Mouse (Mus musculus): ENCODE results near the gene D8Ertd738e. TPM values are rescaled to one million over a fixed set of nuclear protein-coding genes. Genes with fewer than 3 reads are reported as not detected.
A peak's percentile ranks its signal among the peaks of the same experiment; 100 is the strongest.

The D8Ertd738e gene
- polyA plus RNA-seq, 1 experiment from 2014 or later, result 304 TPM

DNA sequence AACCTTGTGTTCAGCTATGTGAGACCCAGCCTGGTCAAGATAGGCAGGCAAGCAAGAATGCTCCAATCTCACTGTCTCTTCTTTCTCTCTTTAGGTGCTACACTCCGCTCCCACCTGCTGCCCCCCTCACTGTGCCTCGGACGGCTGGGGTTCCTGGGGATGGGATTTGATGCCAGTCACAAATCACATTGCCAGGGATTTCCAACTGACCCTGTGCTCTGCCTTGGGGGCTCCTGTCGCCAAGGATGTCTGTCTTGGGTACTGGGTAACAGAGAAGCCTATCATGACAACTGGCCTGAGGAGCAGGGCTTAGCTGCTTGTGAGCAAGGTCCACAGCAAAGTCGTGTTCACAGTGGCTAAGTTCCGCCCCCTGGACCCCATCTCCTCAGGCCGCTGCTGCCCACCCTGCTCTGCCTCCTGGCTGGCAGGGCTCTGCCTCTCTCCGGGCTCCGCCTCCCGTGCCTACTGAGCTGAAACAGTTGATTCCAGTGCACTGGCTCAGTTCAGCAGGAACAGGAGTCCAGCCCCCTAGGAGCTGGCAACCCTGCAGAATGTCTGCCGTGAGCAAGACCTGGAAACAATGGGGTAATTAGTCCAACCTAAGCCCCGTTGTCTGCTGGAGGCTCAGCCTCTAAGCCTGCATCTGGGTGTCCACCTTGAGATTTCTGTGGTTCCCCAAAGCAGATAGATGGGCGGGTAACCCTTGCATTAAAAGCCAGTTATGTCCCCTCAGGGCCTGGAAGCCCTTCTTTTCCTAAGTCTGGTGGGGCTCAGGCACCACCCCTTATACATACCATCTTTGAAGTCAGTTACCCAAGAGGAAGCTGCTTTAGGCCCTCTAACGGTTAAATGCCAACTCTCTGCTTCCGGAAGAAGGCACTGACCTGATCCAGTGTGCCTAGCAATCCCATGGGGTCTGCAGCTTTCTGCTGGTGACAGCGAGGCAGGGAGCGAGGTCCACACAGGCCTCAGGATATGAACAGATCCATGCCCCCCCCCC is 40.8 kb downstream of the D8Ertd738e start:
- 46% methylated on average over 17 of the region's 17 CpGs for WGBS

DNA sequence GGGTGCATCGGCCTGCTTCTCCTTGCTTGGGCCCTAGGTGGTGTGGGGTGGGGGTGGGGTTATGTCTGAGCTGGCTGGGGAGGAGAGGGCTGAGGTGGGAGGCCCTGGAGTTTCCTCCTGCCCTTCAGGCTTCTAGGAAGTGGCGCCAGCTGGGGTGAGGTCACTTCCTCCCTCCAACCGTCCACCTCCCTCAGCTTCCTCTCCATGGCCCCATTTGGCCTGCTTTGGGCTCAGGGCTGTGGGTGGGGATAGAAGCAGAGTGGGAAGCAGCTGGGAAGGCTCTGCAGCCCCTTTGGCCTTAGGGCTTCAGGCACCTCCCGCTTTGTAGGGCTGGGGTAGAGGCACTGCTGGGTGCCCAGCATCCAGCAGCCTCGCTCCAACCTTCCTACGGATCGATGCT is 41.7 kb downstream of the D8Ertd738e start:
- H3K27ac ChIP-seq (ENCODE audit: low read depth, low read length), result no peak overlapping the region
- no peaks in the 10 kb centered on the region for H3K9me3 ChIP-seq (ENCODE audit: control insufficient read depth, low read length)
- H3K4me1 ChIP-seq (ENCODE audit: control insufficient read depth, insufficient read depth, low read length), result peaks cover 13% of the 10 kb centered on the region; the same call in 1 of the 2 replicates
- H3K27me3 ChIP-seq (ENCODE audit: control insufficient read depth, insufficient read depth, low read length), result no peaks in the 10 kb centered on the region
- ATAC-seq (ENCODE audit: low FRiP score) (no peak), DNase-seq (ENCODE audit: low spot score, missing footprints) (no peak)
- peaks cover 8% of the 10 kb centered on the region; the same call in 1 of the 2 replicates for H3K36me3 ChIP-seq (ENCODE audit: control insufficient read depth, insufficient read depth, low read length)
- H3K4me2 ChIP-seq, result no peak overlapping the region
- 62% methylated on average over 7 of the region's 7 CpGs for WGBS
- no peak overlapping the region for H3K4me3 ChIP-seq (ENCODE audit: low read depth, low read length)
- no peak overlapping the region for H3K9ac ChIP-seq (ENCODE audit: low read length)

More for the DNA sequence above, 40.8 kb downstream of the D8Ertd738e start:
- H3K9ac ChIP-seq (ENCODE audit: low read length), result no peak overlapping the region
- no peaks in the 10 kb centered on the region for H3K27me3 ChIP-seq (ENCODE audit: control insufficient read depth, insufficient read depth, low read length)
- ATAC-seq (ENCODE audit: low FRiP score), result no peak
- no peaks in the 10 kb centered on the region for H3K9me3 ChIP-seq (ENCODE audit: control insufficient read depth, low read length)
- H3K4me1 ChIP-seq (ENCODE audit: control insufficient read depth, insufficient read depth, low read length), result peaks cover 7% of the 10 kb centered on the region; the same call in 1 of the 2 replicates
- DNase-seq (ENCODE audit: low spot score, missing footprints), result no peak
- H3K4me3 ChIP-seq (ENCODE audit: low read depth, low read length), result no peak overlapping the region
- no peak overlapping the region for H3K4me2 ChIP-seq
- H3K27ac ChIP-seq (ENCODE audit: low read depth, low read length), result 0 out of 2 replicates have a peak overlapping the region, but pooled peaks have one; percentile 14
- peaks cover 8% of the 10 kb centered on the region; the same call in 1 of the 2 replicates for H3K36me3 ChIP-seq (ENCODE audit: control insufficient read depth, insufficient read depth, low read length)

DNA sequence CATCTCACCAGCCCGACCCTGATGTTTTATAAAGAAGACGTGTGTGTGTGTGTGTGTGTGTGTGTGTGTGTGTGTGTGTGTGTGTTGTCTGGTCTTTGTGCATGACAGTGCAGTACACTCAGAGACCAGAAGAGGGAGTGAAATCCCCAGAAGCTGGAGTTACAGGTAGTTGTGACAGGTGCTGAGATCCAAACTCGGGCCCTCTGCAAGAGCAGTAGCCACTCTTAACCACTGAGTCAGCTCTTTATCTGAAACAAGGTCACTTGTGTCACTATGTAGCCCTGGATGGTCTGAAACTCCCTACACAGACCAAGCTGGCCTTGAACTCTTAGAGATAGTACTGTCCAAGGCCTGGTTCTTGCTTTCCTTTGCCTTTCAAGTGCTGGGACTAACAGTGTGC is 42.9 kb downstream of the D8Ertd738e start:
- Histone ChIP-seq H3K27me3 (ENCODE audit: control insufficient read depth, insufficient read depth, low read length) (peaks cover under 1% of the 10 kb centered on the region; the same call in 1 of the 2 replicates), H3K36me3 (ENCODE audit: control insufficient read depth, insufficient read depth, low read length) (peaks cover 4% of the 10 kb centered on the region; the same call in 1 of the 2 replicates), H3K4me1 (ENCODE audit: control insufficient read depth, insufficient read depth, low read length) (peaks cover 13% of the 10 kb centered on the region), H3K4me3 (ENCODE audit: low read depth, low read length) (no peak overlapping the region), H3K9me3 (ENCODE audit: control insufficient read depth, low read length) (no peaks in the 10 kb centered on the region), H3K27ac (ENCODE audit: low read depth, low read length) (no peak overlapping the region), H3K4me2 (no peak overlapping the region), H3K9ac (ENCODE audit: low read length) (no peak overlapping the region)
- WGBS, result 88% methylated on average over 3 of the region's 3 CpGs
- ATAC-seq (ENCODE audit: low FRiP score) (no peak), DNase-seq (ENCODE audit: low spot score, missing footprints) (no peak)

DNA sequence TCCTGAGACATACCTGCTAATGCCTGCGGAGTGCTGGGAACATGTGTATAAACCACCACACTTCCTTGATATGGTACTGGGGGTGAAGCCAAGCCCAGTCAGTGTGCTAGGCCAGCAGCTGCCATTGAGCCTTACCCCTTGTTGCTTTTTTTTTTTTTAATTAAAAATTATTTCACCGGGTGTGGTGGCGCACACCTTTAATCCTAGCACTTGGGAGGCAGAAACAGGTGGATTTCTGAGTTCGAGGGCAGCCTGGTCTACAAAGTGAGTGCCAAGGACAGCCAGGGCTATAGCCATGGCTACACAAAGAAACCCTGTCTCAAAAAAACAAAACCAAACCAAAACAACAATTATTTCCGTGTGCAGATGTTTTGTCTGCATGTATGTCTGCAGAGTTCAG is 44.4 kb downstream of the D8Ertd738e start:
- H3K4me2 ChIP-seq, result no peak overlapping the region
- H3K9ac ChIP-seq (ENCODE audit: low read length), result no peak overlapping the region
- DNase-seq (ENCODE audit: low spot score, missing footprints), result peak; percentile 45
- no peaks in the 10 kb centered on the region for H3K9me3 ChIP-seq (ENCODE audit: control insufficient read depth, low read length)
- peaks cover 26% of the 10 kb centered on the region for H3K4me1 ChIP-seq (ENCODE audit: control insufficient read depth, insufficient read depth, low read length)
- H3K27me3 ChIP-seq (ENCODE audit: control insufficient read depth, insufficient read depth, low read length), result peaks cover 6% of the 10 kb centered on the region; the same call in 1 of the 2 replicates
- no peak overlapping the region for H3K4me3 ChIP-seq (ENCODE audit: low read depth, low read length)
- no peaks in the 10 kb centered on the region for H3K36me3 ChIP-seq (ENCODE audit: control insufficient read depth, insufficient read depth, low read length)
- WGBS, result 96% methylated on average over 5 of the region's 5 CpGs
- H3K27ac ChIP-seq (ENCODE audit: low read depth, low read length), result no peak overlapping the region
- no peak for ATAC-seq (ENCODE audit: low FRiP score)

DNA sequence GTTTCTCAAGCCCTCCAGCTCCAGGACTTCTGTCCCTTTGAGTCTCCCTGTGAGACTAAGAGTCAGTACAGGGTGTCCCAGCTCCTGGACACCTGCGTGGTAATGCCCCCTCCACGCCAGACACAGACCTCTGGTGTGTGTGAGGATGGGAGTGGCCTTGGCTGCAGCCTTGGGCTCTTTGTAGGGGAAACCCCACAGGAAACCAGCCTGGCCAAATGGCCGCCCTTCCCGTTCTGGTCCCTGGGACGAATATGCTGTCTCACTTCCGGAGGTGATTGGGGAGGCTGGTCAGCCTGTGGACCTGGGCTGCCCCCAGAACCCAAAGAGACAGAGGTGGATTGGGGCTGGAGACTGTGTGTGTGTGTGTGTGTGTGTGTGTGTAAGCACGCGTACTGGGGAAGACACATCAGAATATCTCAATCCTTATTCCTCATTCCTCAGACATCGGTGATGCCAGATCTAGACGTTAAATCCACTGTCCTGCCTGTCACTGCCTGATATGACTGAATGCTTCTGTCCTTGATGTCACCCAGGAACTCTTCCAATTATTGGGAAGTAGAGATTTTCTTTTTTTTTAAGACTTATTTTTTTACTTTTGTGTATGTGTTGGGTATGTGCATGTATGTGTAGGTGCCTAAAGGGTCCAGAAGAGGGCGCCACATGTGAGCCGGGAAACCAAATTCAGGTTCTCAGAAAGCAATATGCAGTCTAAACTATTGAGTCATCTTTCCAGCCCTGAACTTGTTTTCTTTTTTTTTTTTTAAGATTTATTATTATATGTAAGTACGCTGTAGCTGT is 45.3 kb downstream of the D8Ertd738e start:
- DNase-seq (ENCODE audit: low spot score, missing footprints), result peak; percentile 92
- Histone ChIP-seq H3K9me3 (ENCODE audit: control insufficient read depth, low read length) (no peaks in the 10 kb centered on the region), H3K36me3 (ENCODE audit: control insufficient read depth, insufficient read depth, low read length) (no peaks in the 10 kb centered on the region), H3K4me3 (ENCODE audit: low read depth, low read length) (peak overlapping the region; percentile 26; the same call in 1 of the 2 replicates), H3K27me3 (ENCODE audit: control insufficient read depth, insufficient read depth, low read length) (peaks cover 6% of the 10 kb centered on the region; the same call in 1 of the 2 replicates), H3K27ac (ENCODE audit: low read depth, low read length) (peak overlapping the region; percentile 7; the same call in 1 of the 2 replicates), H3K4me2 (peak overlapping the region; percentile 57), H3K9ac (ENCODE audit: low read length) (peak overlapping the region; percentile 51), H3K4me1 (ENCODE audit: control insufficient read depth, insufficient read depth, low read length) (peaks cover 31% of the 10 kb centered on the region)
- WGBS, result 60% methylated on average over 13 of the region's 13 CpGs
- no peak for ATAC-seq (ENCODE audit: low FRiP score)

DNA sequence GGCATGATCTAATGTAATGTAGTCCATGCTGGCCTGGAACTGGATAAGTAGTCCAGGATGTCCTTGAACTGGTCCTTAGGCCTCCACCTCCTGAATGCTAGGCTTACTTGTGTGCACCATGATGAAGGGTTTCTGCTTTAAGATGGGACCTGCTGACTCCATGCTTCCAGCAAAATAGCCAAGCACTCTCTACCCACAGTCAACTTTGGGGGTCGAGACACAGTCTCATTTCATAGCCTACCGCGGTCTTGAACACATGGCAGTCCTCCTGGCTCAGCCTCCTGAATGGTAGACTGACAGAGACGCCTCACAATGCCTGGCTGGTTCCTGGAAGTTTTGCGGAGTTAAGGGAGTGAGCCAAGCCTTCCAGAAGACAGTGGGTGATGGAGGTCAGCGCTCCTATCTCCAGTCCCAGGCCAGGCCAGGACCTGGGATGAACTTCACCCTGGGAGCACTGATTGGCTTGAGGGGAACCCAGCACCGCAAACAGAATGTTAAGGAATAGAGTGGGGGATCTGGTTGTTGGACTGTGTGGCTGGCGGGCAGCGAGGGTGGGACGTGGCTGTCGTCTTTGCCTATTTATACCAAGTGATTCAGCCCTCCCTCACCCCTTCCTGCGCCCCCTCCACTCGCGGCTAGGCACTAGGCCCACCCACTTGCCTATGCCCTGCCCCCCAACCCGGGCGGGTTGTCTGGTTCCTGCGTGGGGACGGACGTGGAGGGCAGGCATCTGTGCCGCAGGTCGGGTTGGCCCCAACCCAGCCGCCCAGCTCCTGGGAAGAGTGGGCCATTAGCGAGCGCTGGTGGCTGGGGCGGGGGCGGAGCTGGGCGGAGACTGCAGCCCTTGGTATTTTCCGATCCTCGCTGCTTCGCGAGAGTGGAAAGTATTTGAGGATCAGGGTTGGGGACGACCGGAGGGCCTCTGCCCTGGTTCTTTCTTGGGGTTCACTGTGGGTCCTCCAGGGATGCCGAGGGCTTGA is 46.3 kb downstream of the D8Ertd738e start:
- DNase-seq (ENCODE audit: low spot score, missing footprints), result peak; percentile 94
- Histone ChIP-seq H3K27me3 (ENCODE audit: control insufficient read depth, insufficient read depth, low read length) (peaks cover 6% of the 10 kb centered on the region; the same call in 1 of the 2 replicates), H3K4me1 (ENCODE audit: control insufficient read depth, insufficient read depth, low read length) (peaks cover 40% of the 10 kb centered on the region), H3K4me3 (ENCODE audit: low read depth, low read length) (peak overlapping the region; percentile 26), H3K9me3 (ENCODE audit: control insufficient read depth, low read length) (no peaks in the 10 kb centered on the region), H3K27ac (ENCODE audit: low read depth, low read length) (peak overlapping the region; percentile 7; the same call in 1 of the 2 replicates), H3K4me2 (peak overlapping the region; percentile 57), H3K9ac (ENCODE audit: low read length) (peak overlapping the region; percentile 51), H3K36me3 (ENCODE audit: control insufficient read depth, insufficient read depth, low read length) (no peaks in the 10 kb centered on the region)
- peak; percentile 19; the same call in 1 of the 2 replicates for ATAC-seq (ENCODE audit: low FRiP score)
- 12% methylated on average over 34 of the region's 34 CpGs for WGBS

DNA sequence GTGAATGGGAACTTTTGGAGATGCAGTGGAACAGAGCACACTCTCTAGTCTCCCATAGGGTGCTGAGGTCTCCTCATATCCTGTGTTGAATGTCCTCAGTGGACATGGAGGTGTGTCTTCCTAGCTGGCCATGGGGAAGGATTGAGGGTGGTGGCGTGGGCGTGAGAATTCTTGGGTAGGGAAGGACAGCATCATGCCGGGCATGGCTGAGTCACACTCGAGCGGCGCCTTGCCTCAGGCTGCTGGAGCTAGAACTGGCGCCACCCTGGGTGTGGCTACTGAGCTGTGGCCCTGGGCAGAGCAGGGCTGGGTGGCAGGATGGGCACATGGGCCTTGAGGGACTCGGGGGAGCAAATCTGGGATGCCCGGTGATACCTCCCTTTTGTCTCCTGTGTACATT is 47.1 kb downstream of the D8Ertd738e start:
- Histone ChIP-seq H3K36me3 (ENCODE audit: control insufficient read depth, insufficient read depth, low read length) (no peaks in the 10 kb centered on the region), H3K9ac (ENCODE audit: low read length) (no peak overlapping the region), H3K4me3 (ENCODE audit: low read depth, low read length) (no peak overlapping the region), H3K4me2 (no peak overlapping the region), H3K27ac (ENCODE audit: low read depth, low read length) (no peak overlapping the region), H3K9me3 (ENCODE audit: control insufficient read depth, low read length) (no peaks in the 10 kb centered on the region), H3K27me3 (ENCODE audit: control insufficient read depth, insufficient read depth, low read length) (peaks cover 6% of the 10 kb centered on the region; the same call in 1 of the 2 replicates), H3K4me1 (ENCODE audit: control insufficient read depth, insufficient read depth, low read length) (peaks cover 45% of the 10 kb centered on the region)
- 95% methylated on average over 9 of the region's 9 CpGs for WGBS
- ATAC-seq (ENCODE audit: low FRiP score) (no peak), DNase-seq (ENCODE audit: low spot score, missing footprints) (no peak)
